Comparison of ENCODE assay signal across 1 mouse cellular context in the genomic region with DNA sequence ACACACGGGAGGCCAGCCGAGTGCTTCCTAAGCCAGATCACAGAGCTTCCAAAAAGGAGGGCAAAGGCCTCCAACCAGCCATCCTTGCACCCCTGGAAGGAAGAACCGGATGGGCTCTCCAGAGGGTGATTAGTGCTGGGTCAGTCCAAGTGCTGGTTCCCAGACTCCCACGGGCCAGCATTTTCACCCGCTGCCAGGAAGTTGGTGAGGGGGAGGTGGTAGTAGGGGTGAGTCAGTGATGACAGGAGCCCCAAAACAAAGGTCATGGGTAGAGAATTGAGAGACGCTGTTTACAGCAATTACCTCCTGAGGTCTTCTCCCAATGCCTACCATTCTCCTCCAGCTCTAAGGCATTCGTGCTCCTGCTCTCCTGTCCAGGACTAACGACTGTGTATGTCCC.
TF ChIP-seq lines count a peak whose summit lies in the region.

No protein-coding gene starts in this region.

TF ChIP-seq in MEL, 35 proteins besides CTCF, POLR2A, EP300 and RAD21:
- TF ChIP-seq TBP (IDR thresholded peaks at IDR 0.05; ENCODE audit: low read depth, low read length) (no peak), MEF2A (IDR thresholded peaks at IDR 0.05; ENCODE audit: extremely low read depth, insufficient replicate concordance, low read depth, low read length, poor library complexity, severe bottlenecking) (no peak), USF1 (IDR thresholded peaks at IDR 0.05; ENCODE audit: low read depth, low read length) (no peak), MXI1 (IDR thresholded peaks at IDR 0.05; ENCODE audit: low read depth, low read length) (no peak), NELFE (IDR thresholded peaks at IDR 0.05; ENCODE audit: low read depth, low read length) (no peak), KAT2A (conservative IDR thresholded peaks at IDR 0.05; ENCODE audit: low read depth, low read length) (no peak), MYC (IDR thresholded peaks at IDR 0.05; ENCODE audit: low read depth, low read length) (no peak), TCF12 (IDR thresholded peaks at IDR 0.05; ENCODE audit: low read depth, low read length) (no peak), HCFC1 (IDR thresholded peaks at IDR 0.05; ENCODE audit: low read depth, low read length) (no peak), ZKSCAN1 (IDR thresholded peaks at IDR 0.05; ENCODE audit: low read depth, low read length) (no peak), ZMIZ1 (IDR thresholded peaks at IDR 0.05; ENCODE audit: low read depth, low read length) (no peak), E2F4 (IDR thresholded peaks at IDR 0.05; ENCODE audit: borderline replicate concordance, low read depth, low read length) (no peak), CHD2 (IDR thresholded peaks at IDR 0.05; ENCODE audit: low read length) (no peak), CHD1 (IDR thresholded peaks at IDR 0.05; ENCODE audit: low read depth, low read length) (no peak), SIN3A (IDR thresholded peaks at IDR 0.05; ENCODE audit: low read length) (no peak), POLR2AphosphoS2 (IDR thresholded peaks at IDR 0.05; ENCODE audit: low read length) (no peak)
